Mouse (Mus musculus): ENCODE results near the gene S1pr5. TPM values are rescaled to one million over a fixed set of nuclear protein-coding genes. Genes with fewer than 3 reads are reported as not detected.

The S1pr5 gene
- total and polyA plus RNA-seq, 3 experiments = 0.04 to 0.08 TPM; not detected in 1

GRCm38 (mm10) chr9:21264272-21264999 lies 16.2 kb upstream of the S1pr5 start (continued):
- TF ChIP-seq POLR2AphosphoS5 (IDR thresholded peaks at IDR 0.05; ENCODE audit: borderline replicate concordance, low read depth, low read length) (no peak), ETS1 (IDR thresholded peaks at IDR 0.05; ENCODE audit: low read depth, low read length) (no peak), MAX (IDR thresholded peaks at IDR 0.05; ENCODE audit: low read length) (no peak), CHD1 (IDR thresholded peaks at IDR 0.05; ENCODE audit: low read depth, low read length) (no peak), USF2 (IDR thresholded peaks at IDR 0.05; ENCODE audit: borderline replicate concordance in 1 of 2, insufficient read depth in 1 of 2, low read depth in 1 of 2, low read length in 2 of 2) (no peak), JUND (IDR thresholded peaks at IDR 0.05; ENCODE audit: low read depth, low read length) (no peak), MYC (IDR thresholded peaks at IDR 0.05; ENCODE audit: low read depth, low read length) (no peak), MXI1 (IDR thresholded peaks at IDR 0.05; ENCODE audit: low read depth, low read length) (no peak), POLR2AphosphoS2 (IDR thresholded peaks at IDR 0.05; ENCODE audit: low read length) (no peak), CHD2 (IDR thresholded peaks at IDR 0.05; ENCODE audit: low read length) (no peak), USF1 (IDR thresholded peaks at IDR 0.05; ENCODE audit: low read depth, low read length) (no peak)

- Histone ChIP-seq H3K36me3 (ENCODE audit: control insufficient read depth in 1 of 2, insufficient read depth in 2 of 2, low read length in 2 of 2) (peaks cover 0 to 39% of the 10 kb centered on the region in 2 experiments; a peak in 2 of 4 replicates), H3K79me2 (ENCODE audit: control insufficient read depth, insufficient read depth, low read length, poor library complexity) (peaks cover 17% of the 10 kb centered on the region), H3K4me1 (ENCODE audit: control insufficient read depth in 1 of 2, insufficient read depth in 2 of 2, low read length in 2 of 2) (peaks cover 27 to 55% of the 10 kb centered on the region in 2 experiments), H3K27ac (ENCODE audit: control insufficient read depth, low read depth, low read length) (peak overlapping the region; percentile 16), H3K27me3 (ENCODE audit: control insufficient read depth in 1 of 2, insufficient read depth in 2 of 2, low read length in 2 of 2) (no peaks in the 10 kb centered on the region), H3K9me3 (replicated peaks; ENCODE audit: insufficient read depth, low read length) (no peaks in the 10 kb centered on the region), H3K4me3 (ENCODE audit: control insufficient read depth in 1 of 2, insufficient read depth in 1 of 2, low read depth in 2 of 2, low read length in 2 of 2) (no peak overlapping the region), H3K9ac (ENCODE audit: control insufficient read depth, low read depth, low read length, poor library complexity, severe bottlenecking) (no peak overlapping the region)
- TF ChIP-seq MEF2A (IDR thresholded peaks at IDR 0.05; ENCODE audit: extremely low read depth, insufficient replicate concordance, low read depth, low read length, poor library complexity, severe bottlenecking) (no peak), GATA1 (IDR thresholded peaks at IDR 0.05; ENCODE audit: low read depth, low read length) (0 out of 2 replicates have a peak, but pooled peaks have one; percentile 2)
- peak; percentile 77 for DNase-seq (ENCODE audit: low read depth, low spot score)
These were observed 13.6 kb upstream of the S1pr5 start for GRCm38 (mm10) chr9:21261831-21262230.

- Histone ChIP-seq H3K4me1 (ENCODE audit: control insufficient read depth in 1 of 2, insufficient read depth in 2 of 2, low read length in 2 of 2) (peaks cover 19 to 43% of the 10 kb centered on the region in 2 experiments), H3K79me2 (ENCODE audit: control insufficient read depth, insufficient read depth, low read length, poor library complexity) (peaks cover 4% of the 10 kb centered on the region), H3K9ac (ENCODE audit: control insufficient read depth, low read depth, low read length, poor library complexity, severe bottlenecking) (no peak overlapping the region), H3K27ac (ENCODE audit: control insufficient read depth, low read depth, low read length) (no peak overlapping the region), H3K4me3 (ENCODE audit: control insufficient read depth in 1 of 2, insufficient read depth in 1 of 2, low read depth in 2 of 2, low read length in 2 of 2) (no peak overlapping the region), H3K27me3 (ENCODE audit: control insufficient read depth in 1 of 2, insufficient read depth in 2 of 2, low read length in 2 of 2) (no peaks in the 10 kb centered on the region), H3K9me3 (replicated peaks; ENCODE audit: insufficient read depth, low read length) (no peaks in the 10 kb centered on the region), H3K36me3 (ENCODE audit: control insufficient read depth in 1 of 2, insufficient read depth in 2 of 2, low read length in 2 of 2) (peaks cover 0 to 29% of the 10 kb centered on the region in 2 experiments; a peak in 2 of 4 replicates)
- no peak for DNase-seq (ENCODE audit: low read depth, low spot score)
- TF ChIP-seq ELF1 (IDR thresholded peaks at IDR 0.05; ENCODE audit: low read depth, low read length) (no peak), ZMIZ1 (IDR thresholded peaks at IDR 0.05; ENCODE audit: low read depth, low read length) (no peak), POLR2A (IDR thresholded peaks at IDR 0.05; ENCODE audit: control insufficient read depth in 1 of 2, insufficient read depth in 1 of 2, low read depth in 1 of 2, low read length in 2 of 2, poor library complexity in 1 of 2) (no peak), JUND (IDR thresholded peaks at IDR 0.05; ENCODE audit: low read depth, low read length) (no peak), ETS1 (IDR thresholded peaks at IDR 0.05; ENCODE audit: low read depth, low read length) (no peak), SMC3 (IDR thresholded peaks at IDR 0.05; ENCODE audit: low read depth, low read length) (no peak), RCOR1 (IDR thresholded peaks at IDR 0.05; ENCODE audit: low read depth, low read length) (no peak), TAL1 (IDR thresholded peaks at IDR 0.05; ENCODE audit: low read length) (no peak), BHLHE40 (IDR thresholded peaks at IDR 0.05; ENCODE audit: borderline replicate concordance, low read depth, low read length) (no peak), POLR2AphosphoS5 (IDR thresholded peaks at IDR 0.05; ENCODE audit: borderline replicate concordance, low read depth, low read length) (no peak), MAFK (IDR thresholded peaks at IDR 0.05; ENCODE audit: borderline replicate concordance, low read depth, low read length) (no peak), NELFE (IDR thresholded peaks at IDR 0.05; ENCODE audit: low read depth, low read length) (no peak), HCFC1 (IDR thresholded peaks at IDR 0.05; ENCODE audit: low read depth, low read length) (no peak), MYC (IDR thresholded peaks at IDR 0.05; ENCODE audit: low read depth, low read length) (no peak), CTCF (IDR thresholded peaks at IDR 0.05 in 2 of 3, conservative IDR thresholded peaks at IDR 0.05 in 1 of 3; ENCODE audit: control insufficient read depth in 1 of 3, insufficient read depth in 1 of 3, low read depth in 2 of 3, low read length in 3 of 3, poor library complexity in 1 of 3, severe bottlenecking in 1 of 3) (no peak), CHD1 (IDR thresholded peaks at IDR 0.05; ENCODE audit: low read depth, low read length) (no peak), EP300 (IDR thresholded peaks at IDR 0.05; ENCODE audit: low read depth in 1 of 2, low read length in 2 of 2) (no peak), MAX (IDR thresholded peaks at IDR 0.05; ENCODE audit: low read length) (no peak), MYB (IDR thresholded peaks at IDR 0.05; ENCODE audit: low read depth, low read length) (no peak)
These were observed 12.3 kb upstream of the S1pr5 start for GRCm38 (mm10) chr9:21260491-21261040.

Measured in MEL (cell line).